Mouse (Mus musculus) stomach, postnatal 0 days (tissue): ENCODE data around the gene Tns4. TPM values are rescaled to one million over a fixed set of nuclear protein-coding genes. Genes with fewer than 3 reads are reported as not detected.

ENCODE experiments used
- ATAC-seq: fragments of 200-750 bp; cut with Nextera tagmentation; 2 replicates; pipeline ENCODE4 v1.8.0; 2017; ENCODE audit not compliant: low FRiP score, low TSS enrichment
- DNase-seq: peaks from one replicate; pipeline ENCODE4 v3.0.0-alpha.2; 2016; ENCODE audit warnings: low spot score
- H3K27ac ChIP-seq: fragments of 300-500 bp; sonication (generic); replicated peaks from 2 replicates; pipeline ENCODE4 v1.5.1; 2014; ENCODE audit warnings: mild to moderate bottlenecking, control low read depth
- H3K27me3 ChIP-seq: fragments of 300-500 bp; sonication (generic); 2 replicates; pipeline ENCODE4 v1.6.1; 2014; ENCODE audit warnings: low read length; ENCODE audit not compliant: control insufficient read depth, insufficient read depth
- H3K36me3 ChIP-seq: fragments of 300-500 bp; sonication (generic); 2 replicates; pipeline ENCODE4 v1.6.1; 2014; ENCODE audit warnings: low read length, mixed read lengths; ENCODE audit not compliant: control insufficient read depth, insufficient read depth
- H3K4me1 ChIP-seq: fragments of 300-500 bp; sonication (generic); replicated peaks from 2 replicates; pipeline ENCODE4 v1.6.1; 2014; ENCODE audit warnings: antibody characterized with exemption; ENCODE audit not compliant: control insufficient read depth, insufficient read depth
- H3K4me2 ChIP-seq: fragments of 300-500 bp; sonication (generic); replicated peaks from 2 replicates; pipeline ENCODE4 v1.6.1; 2014; ENCODE audit warnings: low read depth, mild to moderate bottlenecking, control low read depth, moderate library complexity
- H3K4me3 ChIP-seq: fragments of 300-500 bp; sonication (generic); 2 replicates; pipeline ENCODE4 v1.5.1; 2014; ENCODE audit warnings: low read depth, low read length, control low read depth
- H3K9ac ChIP-seq: fragments of 300-500 bp; sonication (generic); 2 replicates; pipeline ENCODE4 v1.6.1; 2014; ENCODE audit warnings: mild to moderate bottlenecking, low read length, control low read depth, mixed read lengths
- H3K9me3 ChIP-seq: fragments of 300-500 bp; sonication (generic); 2 replicates; pipeline ENCODE4 v1.6.1; 2016; ENCODE audit warnings: low read length; ENCODE audit not compliant: control insufficient read depth
- CTCF ChIP-seq: IDR thresholded peaks from 2 replicates; pipeline ENCODE4 v1.5.1; 2016; ENCODE audit warnings: antibody characterized with exemption, low read depth, mild to moderate bottlenecking, moderate library complexity
- EP300 ChIP-seq: optimal IDR thresholded peaks from 2 replicates; pipeline ENCODE3; 2016; ENCODE audit warnings: antibody characterized with exemption
- WGBS: fragments of 180-500 bp; shearing (Covaris S2); extraction: QIAGEN DNeasy Blood & Tissue Kit; methylation state at CpG from one replicate; pipeline ENCODE4 v1.1.7; 2014; 5-methylcytosine and 5-hydroxymethylcytosine counted together
- polyA plus RNA-seq: library from polyadenylated mRNA; unstranded; fragments of >200 nt; fragmentation: Nextera tagmentation; extraction: Ambion mirVana; gene quantifications from 2 replicates; pipeline ENCODE4 v1.2.1, GENCODE M21; 2015

The Tns4 gene
- polyA plus RNA-seq, 1 experiment from 2014 or later = 0.82 TPM

DNA sequence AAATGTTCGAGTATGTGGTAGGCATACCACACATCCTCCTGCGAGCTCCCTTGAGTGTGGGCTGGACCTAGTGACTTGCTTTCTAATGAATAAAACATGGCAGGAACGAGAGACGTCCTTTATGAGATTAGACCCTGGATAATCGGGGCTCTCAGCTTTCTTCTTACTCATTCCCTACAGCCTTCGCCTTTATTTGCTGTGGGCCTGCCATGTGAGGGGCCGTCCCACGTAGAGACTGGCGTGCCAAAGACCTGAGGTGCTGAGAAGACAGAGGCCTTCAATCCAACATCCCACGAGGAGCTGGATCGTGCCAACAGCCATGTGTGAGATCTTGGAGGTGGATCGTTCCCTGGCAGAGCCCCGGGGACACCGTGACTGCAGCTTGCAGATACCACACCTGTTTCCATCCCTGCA lies 32.1 kb upstream of the Tns4 start:
- DNase-seq (no peak), ATAC-seq (no peak)
- WGBS = 62% methylated on average over 14 of the region's 14 CpGs
- no peaks in the 10 kb centered on the region for H3K27me3 ChIP-seq
- no peaks in the 10 kb centered on the region for H3K9me3 ChIP-seq
- TF ChIP-seq EP300 (no peak), CTCF (no peak)
- 0 out of 2 replicates have a peak, but pooled peaks cover 3% of the 10 kb centered on the region for H3K4me1 ChIP-seq
- no peak overlapping the region for H3K9ac ChIP-seq
- no peaks in the 10 kb centered on the region for H3K36me3 ChIP-seq
- no peak overlapping the region for H3K4me3 ChIP-seq
- H3K27ac ChIP-seq = no peak overlapping the region
- H3K4me2 ChIP-seq = no peak overlapping the region

DNA sequence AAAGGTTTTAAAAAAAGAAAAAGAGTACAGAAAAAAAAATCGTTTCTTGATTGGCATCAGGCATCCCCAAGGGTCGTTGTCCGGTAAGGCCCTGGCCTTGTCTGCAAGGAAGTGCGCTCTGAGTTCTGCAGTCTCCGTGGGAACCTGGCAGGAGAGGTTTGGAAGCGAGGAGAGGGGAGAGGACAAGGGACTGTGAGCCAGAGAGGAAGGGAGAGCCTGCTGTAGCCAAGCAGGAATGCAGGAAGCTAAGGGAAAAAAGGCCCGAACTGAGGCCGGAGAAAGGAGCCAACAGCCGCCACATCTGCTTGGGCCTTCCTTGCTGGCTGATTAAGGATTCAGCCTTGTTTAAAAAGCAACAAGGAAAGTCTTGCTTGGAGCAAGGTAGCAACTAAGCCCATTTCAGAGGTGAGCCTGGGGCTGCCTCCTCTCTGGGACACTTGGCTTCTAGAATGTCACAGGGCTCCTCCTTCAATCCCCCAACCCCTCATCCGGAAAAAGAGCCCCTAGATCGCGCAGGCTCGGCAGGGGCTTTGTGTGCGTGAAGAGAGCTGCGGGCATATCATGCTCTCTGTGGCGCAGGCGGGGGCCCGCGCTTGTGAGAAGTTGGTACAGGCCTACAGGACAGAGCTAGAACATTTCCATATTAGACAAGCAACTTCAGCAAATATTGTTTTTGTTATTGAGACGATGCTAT lies 31.6 kb upstream of the Tns4 start:
- no peak for DNase-seq
- H3K27me3 ChIP-seq = no peaks in the 10 kb centered on the region
- ATAC-seq = no peak
- no peak overlapping the region for H3K4me3 ChIP-seq
- no peak overlapping the region for H3K9ac ChIP-seq
- H3K4me2 ChIP-seq = no peak overlapping the region
- H3K9me3 ChIP-seq = no peaks in the 10 kb centered on the region
- 62% methylated on average over 20 of the region's 20 CpGs for WGBS
- H3K36me3 ChIP-seq = no peaks in the 10 kb centered on the region
- H3K27ac ChIP-seq = 0 out of 2 replicates have a peak overlapping the region, but pooled peaks have one; percentile 13
- TF ChIP-seq EP300 (no peak), CTCF (no peak)
- H3K4me1 ChIP-seq = 0 out of 2 replicates have a peak, but pooled peaks cover 3% of the 10 kb centered on the region

DNA sequence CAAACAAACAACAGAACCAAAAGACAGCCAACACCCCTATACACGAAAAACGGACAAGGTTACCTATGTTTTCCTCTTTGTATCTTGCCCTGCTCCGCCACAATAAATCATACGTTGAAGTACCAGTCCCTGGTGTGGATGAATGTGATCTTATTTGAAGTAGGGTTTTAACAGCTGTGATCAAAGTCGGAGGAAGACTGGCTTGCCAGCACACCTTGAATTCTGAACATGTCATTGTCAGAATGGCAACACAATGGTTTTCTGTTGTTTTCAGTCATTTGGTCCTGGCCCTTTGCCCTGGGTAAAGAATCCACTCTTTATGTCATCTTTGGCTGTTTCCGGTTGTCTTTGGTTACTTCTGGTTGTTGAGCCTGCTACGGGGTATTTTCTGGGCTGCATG lies 29.9 kb upstream of the Tns4 start:
- Histone ChIP-seq H3K4me3 (no peak overlapping the region), H3K9ac (no peak overlapping the region), H3K9me3 (no peaks in the 10 kb centered on the region), H3K27me3 (no peaks in the 10 kb centered on the region), H3K36me3 (no peaks in the 10 kb centered on the region), H3K4me2 (no peak overlapping the region), H3K4me1 (0 out of 2 replicates have a peak, but pooled peaks cover 3% of the 10 kb centered on the region), H3K27ac (no peak overlapping the region)
- DNase-seq (no peak), ATAC-seq (no peak)
- 83% methylated on average over 7 of the region's 7 CpGs for WGBS
- TF ChIP-seq EP300 (no peak), CTCF (no peak)

DNA sequence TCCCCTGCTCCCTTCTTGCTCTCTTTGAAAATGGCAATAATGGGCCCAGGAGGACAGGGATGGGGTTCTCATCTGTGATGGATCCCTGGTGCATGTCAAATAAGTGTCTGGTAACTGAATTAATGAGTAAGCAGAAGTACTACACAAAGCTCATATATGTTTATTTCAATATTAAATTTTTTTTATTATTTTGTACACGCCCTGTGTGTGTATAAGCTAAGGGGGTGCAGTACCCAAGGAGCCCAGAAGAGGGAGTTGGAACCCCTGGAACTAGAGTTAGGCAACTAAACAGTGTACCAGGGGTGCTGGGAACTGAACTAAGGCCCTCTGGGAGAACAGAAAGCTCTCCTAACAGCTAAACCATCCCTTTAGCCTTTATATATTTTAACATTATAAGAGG lies 29.3 kb upstream of the Tns4 start:
- Histone ChIP-seq H3K9ac (no peak overlapping the region), H3K4me3 (no peak overlapping the region), H3K36me3 (no peaks in the 10 kb centered on the region), H3K27me3 (no peaks in the 10 kb centered on the region), H3K27ac (no peak overlapping the region), H3K4me2 (no peak overlapping the region), H3K4me1 (0 out of 2 replicates have a peak, but pooled peaks cover 3% of the 10 kb centered on the region), H3K9me3 (no peaks in the 10 kb centered on the region)
- no peak for DNase-seq
- 100% methylated on average over 1 of the region's 1 CpGs for WGBS
- TF ChIP-seq EP300 = no peak
- peak; percentile 29 for TF ChIP-seq CTCF
- ATAC-seq = no peak

DNA sequence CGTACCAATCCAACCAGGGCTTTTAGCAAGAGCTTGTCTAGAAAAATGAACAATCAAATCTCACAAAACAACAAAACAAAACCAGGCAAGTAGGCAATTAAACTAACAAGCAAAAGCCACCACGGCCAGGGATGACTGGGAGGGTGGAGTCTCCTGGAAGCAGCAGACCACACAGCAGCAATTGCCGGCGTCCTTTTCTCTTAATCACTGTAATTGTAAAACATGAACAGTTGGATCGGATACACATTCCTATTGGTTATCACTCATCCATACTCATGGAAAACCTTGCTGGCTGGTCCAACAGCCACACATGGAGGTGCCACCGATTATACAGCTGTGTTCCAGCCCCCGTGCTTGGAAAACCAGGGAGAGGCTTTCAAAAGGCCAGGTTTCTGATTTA lies 28.8 kb upstream of the Tns4 start:
- Histone ChIP-seq H3K27ac (no peak overlapping the region), H3K9ac (no peak overlapping the region), H3K9me3 (no peaks in the 10 kb centered on the region), H3K36me3 (no peaks in the 10 kb centered on the region), H3K4me2 (no peak overlapping the region), H3K4me1 (peaks cover 3% of the 10 kb centered on the region; the same call in 1 of the 2 replicates), H3K27me3 (no peaks in the 10 kb centered on the region), H3K4me3 (no peak overlapping the region)
- TF ChIP-seq EP300 (no peak), CTCF (no peak)
- WGBS = 69% methylated on average over 7 of the region's 7 CpGs
- ATAC-seq = no peak
- no peak for DNase-seq

DNA sequence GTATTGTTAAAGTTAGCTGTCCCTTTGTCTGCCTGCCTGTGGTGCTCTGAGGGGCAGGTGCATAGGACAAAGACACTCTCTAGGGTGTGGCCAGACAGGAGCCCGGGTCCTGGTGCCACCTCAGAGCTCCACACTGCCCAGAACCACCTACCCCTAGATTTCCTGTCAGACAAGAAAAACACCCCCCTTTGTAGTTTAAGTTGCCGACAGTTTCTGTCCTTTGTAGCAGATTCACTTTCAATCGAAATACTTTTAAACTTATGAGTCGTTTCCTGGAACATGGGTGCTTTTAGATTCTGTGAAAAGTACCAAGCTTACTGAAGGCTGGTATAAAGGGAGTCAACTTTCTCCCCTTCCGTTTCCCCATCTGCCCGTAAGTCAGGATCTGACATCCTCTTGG lies 26.8 kb upstream of the Tns4 start:
- no peak overlapping the region for H3K4me2 ChIP-seq
- H3K27ac ChIP-seq = no peak overlapping the region
- TF ChIP-seq EP300 (no peak), CTCF (no peak)
- no peaks in the 10 kb centered on the region for H3K9me3 ChIP-seq
- H3K4me1 ChIP-seq = peaks cover 2% of the 10 kb centered on the region; the same call in 1 of the 2 replicates
- ATAC-seq (0 out of 2 replicates have a peak, but pooled peaks have one; percentile 24), DNase-seq (no peak)
- H3K36me3 ChIP-seq = no peaks in the 10 kb centered on the region
- WGBS = 57% methylated on average over 6 of the region's 6 CpGs
- H3K4me3 ChIP-seq = no peak overlapping the region
- no peaks in the 10 kb centered on the region for H3K27me3 ChIP-seq
- H3K9ac ChIP-seq = no peak overlapping the region
